Mouse (Mus musculus) heart, adult 2 months (tissue): ENCODE results near the gene Mybph.

Source experiments
- CTCF ChIP-seq: fragments of 200-600 bp; IDR thresholded peaks from 2 replicates; pipeline ENCODE4 v1.8.1; 2022; ENCODE audit warnings: antibody characterized with exemption, mild to moderate bottlenecking, moderate library complexity
- EP300 ChIP-seq: fragments of 200-500 bp; IDR thresholded peaks from 2 replicates; pipeline ENCODE4 v1.6.1; 2011; ENCODE audit warnings: low read depth, low read length, control low read depth; ENCODE audit not compliant: insufficient read depth
- POLR2A ChIP-seq: fragments of 200-500 bp; IDR thresholded peaks from 2 replicates; pipeline ENCODE4 v1.6.1; 2011; ENCODE audit warnings: mild to moderate bottlenecking, low read depth, low read length, control low read depth; ENCODE audit not compliant: insufficient read depth

DNA sequence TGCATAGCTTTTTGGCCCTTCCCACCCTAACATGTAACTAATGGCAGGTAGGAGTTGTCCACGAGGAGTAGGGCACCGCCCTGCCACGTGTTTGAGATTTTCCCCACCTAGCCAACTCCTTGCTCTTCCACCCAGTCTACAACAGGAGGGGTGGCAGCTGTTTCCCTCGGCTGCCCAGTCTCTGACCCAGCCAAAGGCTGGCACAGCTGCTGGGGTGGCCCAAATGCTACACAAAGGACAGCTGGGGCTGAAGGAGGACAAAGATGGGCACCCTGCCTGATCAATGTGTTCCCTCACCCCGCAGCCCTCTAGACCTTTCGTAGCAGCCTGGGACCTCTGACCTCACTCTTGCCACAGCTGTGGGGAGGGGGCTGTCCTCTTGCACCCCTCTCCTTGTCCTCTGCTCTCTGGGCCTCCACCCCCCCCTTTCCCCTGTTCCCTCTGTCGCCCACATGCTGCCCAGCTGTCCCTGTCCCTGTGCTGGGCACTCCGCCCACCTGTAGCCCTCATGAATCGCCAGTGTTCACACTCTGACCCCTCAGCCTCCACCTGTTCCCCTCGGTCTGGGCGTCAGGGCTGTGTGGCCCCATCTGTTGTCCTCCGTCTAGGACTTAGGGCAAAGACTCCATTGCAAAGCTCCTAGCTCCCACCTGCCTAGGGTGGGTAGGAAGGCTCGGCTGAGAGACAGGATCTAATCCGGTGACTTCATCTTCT, 51.9 kb downstream of the Mybph start:
- TF ChIP-seq POLR2A = no peak
- no peak for TF ChIP-seq CTCF
- no peak for TF ChIP-seq EP300
